Mouse (Mus musculus) MEL (cell line): Measurements from ENCODE around the gene Rnf152. TPM values are rescaled to one million over a fixed set of nuclear protein-coding genes. Genes with fewer than 3 reads are reported as not detected.

Experiments
- DNase-seq: peaks from one replicate; pipeline ENCODE4 v3.0.0; 2011; ENCODE audit warnings: low read depth, low spot score
- H3K27ac ChIP-seq: 2 replicates; pipeline ENCODE4 v1.5.1; 2012; ENCODE audit warnings: low read depth, mild to moderate bottlenecking, control low read depth, low read length, moderate library complexity; ENCODE audit not compliant: control insufficient read depth
- H3K27me3 ChIP-seq, 2 experiments: fragments of 150-350 bp in 1 of 2; sonication (generic) in 1 of 2; 2 replicates each; pipeline ENCODE4 v1.6.1; 2012; ENCODE audit warnings: low read length in 2 of 2, mild to moderate bottlenecking in 2 of 2, improper control_type of control experiment in 1 of 2, moderate library complexity in 1 of 2; ENCODE audit not compliant: insufficient read depth in 2 of 2, control insufficient read depth in 1 of 2
- H3K36me3 ChIP-seq, 2 experiments: 2 replicates each; pipeline ENCODE4 v1.6.1; 2012 to 2014; ENCODE audit warnings: low read length in 2 of 2, improper control_type of control experiment in 1 of 2, inconsistent platforms in 1 of 2, mild to moderate bottlenecking in 1 of 2; ENCODE audit not compliant: insufficient read depth in 2 of 2, control insufficient read depth in 1 of 2
- H3K4me1 ChIP-seq, 2 experiments: fragments of 150-350 bp in 1 of 2; sonication (generic) in 1 of 2; 2 replicates each; pipeline ENCODE4 v1.6.1; 2012; ENCODE audit warnings: low read length in 2 of 2, improper control_type of control experiment in 1 of 2, mild to moderate bottlenecking in 1 of 2; ENCODE audit not compliant: insufficient read depth in 2 of 2, control insufficient read depth in 1 of 2
- H3K4me3 ChIP-seq, 2 experiments: fragments of 150-350 bp in 1 of 2; sonication (generic) in 1 of 2; 2 replicates each; pipeline ENCODE4 v1.5.1; 2012; ENCODE audit warnings: low read depth in 2 of 2, low read length in 2 of 2, mild to moderate bottlenecking in 2 of 2, moderate library complexity in 2 of 2, control low read depth in 1 of 2, improper control_type of control experiment in 1 of 2; ENCODE audit not compliant: control insufficient read depth in 1 of 2, insufficient read depth in 1 of 2
- H3K79me2 ChIP-seq: 2 replicates; pipeline ENCODE4 v1.6.1; 2012; ENCODE audit warnings: mild to moderate bottlenecking, low read length, moderate library complexity; ENCODE audit not compliant: control insufficient read depth, poor library complexity, insufficient read depth
- H3K9ac ChIP-seq: 2 replicates; pipeline ENCODE4 v1.6.1; 2012; ENCODE audit warnings: low read depth, mild to moderate bottlenecking, control low read depth, low read length, moderate library complexity; ENCODE audit not compliant: control insufficient read depth, poor library complexity, severe bottlenecking
- H3K9me3 ChIP-seq: fragments of 150-350 bp; sonication (generic); replicated peaks from 2 replicates; pipeline ENCODE4 v1.6.1; 2012; ENCODE audit warnings: mild to moderate bottlenecking, low read length, improper control_type of control experiment, moderate library complexity; ENCODE audit not compliant: insufficient read depth
- CHD1 ChIP-seq: IDR thresholded peaks from 2 replicates; pipeline ENCODE4 v1.6.1; 2012; ENCODE audit warnings: low read depth, mild to moderate bottlenecking, inconsistent platforms, low read length, improper control_type of control experiment
- CHD2 ChIP-seq: IDR thresholded peaks from 2 replicates; pipeline ENCODE4 v1.6.1; 2011; ENCODE audit warnings: low read length, improper control_type of control experiment
- CTCF ChIP-seq, 3 experiments: IDR thresholded peaks in 2 of 3; conservative IDR thresholded peaks in 1 of 3; 2 replicates each; pipeline ENCODE4 v1.5.1; 2011 to 2012; ENCODE audit warnings: low read length in 3 of 3, low read depth in 2 of 3, mild to moderate bottlenecking in 2 of 3, improper control_type of control experiment in 1 of 3, inconsistent platforms in 1 of 3, mixed read lengths in 1 of 3, moderate library complexity in 1 of 3; ENCODE audit not compliant: control insufficient read depth in 1 of 3, insufficient read depth in 1 of 3, poor library complexity in 1 of 3, severe bottlenecking in 1 of 3
- E2F4 ChIP-seq: IDR thresholded peaks from 2 replicates; pipeline ENCODE4 v1.6.1; 2011; ENCODE audit warnings: low read depth, low read length, improper control_type of control experiment, borderline replicate concordance
- EP300 ChIP-seq, 2 experiments: IDR thresholded peaks; 2 replicates each; pipeline ENCODE4 v1.6.1; 2011; ENCODE audit warnings: improper control_type of control experiment in 2 of 2, low read length in 2 of 2, low read depth in 1 of 2, mild to moderate bottlenecking in 1 of 2
- ETS1 ChIP-seq: IDR thresholded peaks from 2 replicates; pipeline ENCODE4 v1.6.1; 2012; ENCODE audit warnings: low read depth, mild to moderate bottlenecking, inconsistent platforms, low read length, improper control_type of control experiment, moderate library complexity
- HCFC1 ChIP-seq: IDR thresholded peaks from 2 replicates; pipeline ENCODE4 v1.6.1; 2012; ENCODE audit warnings: low read depth, mild to moderate bottlenecking, inconsistent platforms, low read length, improper control_type of control experiment, moderate library complexity
- KAT2A ChIP-seq: conservative IDR thresholded peaks from 2 replicates; pipeline ENCODE4 v1.6.1; 2012; ENCODE audit warnings: low read depth, low read length, improper control_type of control experiment, inconsistent platforms
- MAX ChIP-seq: IDR thresholded peaks from 2 replicates; pipeline ENCODE4 v1.6.1; 2011; ENCODE audit warnings: low read length, improper control_type of control experiment
- MAZ ChIP-seq: IDR thresholded peaks from 2 replicates; pipeline ENCODE4 v1.6.1; 2012; ENCODE audit warnings: low read depth, mild to moderate bottlenecking, inconsistent platforms, low read length, improper control_type of control experiment
- MYC ChIP-seq: IDR thresholded peaks from 2 replicates; pipeline ENCODE4 v1.6.1; 2011; ENCODE audit warnings: low read depth, mild to moderate bottlenecking, low read length, improper control_type of control experiment, moderate library complexity
- NELFE ChIP-seq: IDR thresholded peaks from 2 replicates; pipeline ENCODE4 v1.6.1; 2011; ENCODE audit warnings: low read depth, low read length, improper control_type of control experiment
- POLR2A ChIP-seq, 2 experiments: IDR thresholded peaks; 2 replicates each; pipeline ENCODE4 v1.6.1; 2011 to 2012; ENCODE audit warnings: low read length in 2 of 2, mild to moderate bottlenecking in 2 of 2, control low read depth in 1 of 2, improper control_type of control experiment in 1 of 2, low read depth in 1 of 2, moderate library complexity in 1 of 2; ENCODE audit not compliant: control insufficient read depth in 1 of 2, insufficient read depth in 1 of 2, poor library complexity in 1 of 2
- POLR2AphosphoS2 ChIP-seq: IDR thresholded peaks from 2 replicates; pipeline ENCODE4 v1.6.1; 2011; ENCODE audit warnings: low read length, improper control_type of control experiment
- POLR2AphosphoS5 ChIP-seq: IDR thresholded peaks from 2 replicates; pipeline ENCODE4 v1.6.1; 2012; ENCODE audit warnings: low read depth, borderline replicate concordance, mild to moderate bottlenecking, inconsistent platforms, low read length, moderate library complexity, mixed read lengths
- RAD21 ChIP-seq: IDR thresholded peaks from 2 replicates; pipeline ENCODE4 v1.6.1; 2011; ENCODE audit warnings: mild to moderate bottlenecking, low read depth, low read length, improper control_type of control experiment
- SIN3A ChIP-seq: IDR thresholded peaks from 2 replicates; pipeline ENCODE4 v1.6.1; 2012; ENCODE audit warnings: low read length, improper control_type of control experiment, inconsistent platforms
- SMC3 ChIP-seq: IDR thresholded peaks from 2 replicates; pipeline ENCODE4 v1.6.1; 2011; ENCODE audit warnings: low read depth, low read length, improper control_type of control experiment
- TAL1 ChIP-seq: IDR thresholded peaks from 2 replicates; pipeline ENCODE4 v1.6.1; 2012; ENCODE audit warnings: mild to moderate bottlenecking, inconsistent platforms, low read length, moderate library complexity, mixed read lengths
- UBTF ChIP-seq: IDR thresholded peaks from 2 replicates; pipeline ENCODE4 v1.6.1; 2012; ENCODE audit warnings: low read depth, mild to moderate bottlenecking, inconsistent platforms, low read length, improper control_type of control experiment, moderate library complexity, borderline replicate concordance; ENCODE audit not compliant: insufficient read depth
- USF1 ChIP-seq: IDR thresholded peaks from 2 replicates; pipeline ENCODE4 v1.6.1; 2014; ENCODE audit warnings: low read depth, mild to moderate bottlenecking, inconsistent platforms, low read length, improper control_type of control experiment, moderate library complexity
- USF2 ChIP-seq, 2 experiments: IDR thresholded peaks; 2 replicates each; pipeline ENCODE4 v1.6.1; 2011 to 2012; ENCODE audit warnings: improper control_type of control experiment in 2 of 2, low read length in 2 of 2, borderline replicate concordance in 1 of 2, inconsistent platforms in 1 of 2, low read depth in 1 of 2, mild to moderate bottlenecking in 1 of 2; ENCODE audit not compliant: insufficient read depth in 1 of 2
- ZC3H11A ChIP-seq: IDR thresholded peaks from 2 replicates; pipeline ENCODE4 v1.6.1; 2012; ENCODE audit warnings: low read depth, mild to moderate bottlenecking, inconsistent platforms, low read length, improper control_type of control experiment
- ZKSCAN1 ChIP-seq: IDR thresholded peaks from 2 replicates; pipeline ENCODE4 v1.6.1; 2012; ENCODE audit warnings: low read depth, mild to moderate bottlenecking, inconsistent platforms, low read length, improper control_type of control experiment, moderate library complexity
- ZNF384 ChIP-seq: IDR thresholded peaks from 2 replicates; pipeline ENCODE4 v1.6.1; 2012; ENCODE audit warnings: low read depth, mild to moderate bottlenecking, inconsistent platforms, low read length, improper control_type of control experiment
- polyA plus RNA-seq, 2 experiments: library from polyadenylated mRNA; stranded (reverse) in 1 of 2; unstranded in 1 of 2; fragments of >175 nt in 1 of 2; fragments of >200 nt in 1 of 2; gene quantifications; 2 replicates each; pipeline versions ENCODE4 v1.2.1 to v1.2.4; 2012; ENCODE audit warnings: low replicate concordance in 2 of 2, low read depth in 1 of 2; ENCODE audit not compliant: insufficient read length in 2 of 2, insufficient read depth in 1 of 2, missing spikeins in 1 of 2
- total RNA-seq: library from RNA; depleted of rRNA; stranded (reverse); fragments of 300-350 nt; gene quantifications from 2 replicates; pipeline ENCODE4 v1.2.3, GENCODE M21; 2012

The Rnf152 gene
- total and polyA plus RNA-seq, 3 experiments = not detected

GRCm38 (mm10) chr1:105302164-105302563, 54.3 kb downstream of the Rnf152 start:
- TF ChIP-seq KAT2A = no peak
- no peak for TF ChIP-seq CHD1
- no peak for TF ChIP-seq MAX
- TF ChIP-seq SMC3 = no peak
- no peak for TF ChIP-seq POLR2AphosphoS5
- no peak for TF ChIP-seq HCFC1
- no peak for TF ChIP-seq USF1
- no peak for TF ChIP-seq SIN3A
- no peak for TF ChIP-seq ZNF384
- TF ChIP-seq CHD2 = no peak
- TF ChIP-seq USF2 (IDR thresholded peaks at IDR 0.05; ENCODE audit: borderline replicate concordance in 1 of 2, insufficient read depth in 1 of 2, low read depth in 1 of 2, low read length in 2 of 2) = no peak
- no peak for TF ChIP-seq CTCF (IDR thresholded peaks at IDR 0.05 in 2 of 3, conservative IDR thresholded peaks at IDR 0.05 in 1 of 3; ENCODE audit: control insufficient read depth in 1 of 3, insufficient read depth in 1 of 3, low read depth in 2 of 3, low read length in 3 of 3, poor library complexity in 1 of 3, severe bottlenecking in 1 of 3)
- no peak for TF ChIP-seq MYC
- no peak for TF ChIP-seq TAL1
- TF ChIP-seq E2F4 = no peak
- TF ChIP-seq EP300 (IDR thresholded peaks at IDR 0.05; ENCODE audit: low read depth in 1 of 2, low read length in 2 of 2) = no peak
- Histone ChIP-seq H3K27me3 (no peaks in the 10 kb centered on the region), H3K36me3 (no peaks in the 10 kb centered on the region), H3K4me1 (no peaks in the 10 kb centered on the region), H3K9ac (no peak overlapping the region), H3K9me3 (no peaks in the 10 kb centered on the region), H3K4me3 (no peak overlapping the region), H3K79me2 (no peaks in the 10 kb centered on the region), H3K27ac (no peak overlapping the region)
- DNase-seq = no peak

- no peaks in the 10 kb centered on the region for H3K36me3 ChIP-seq
- no peak for DNase-seq
- no peaks in the 10 kb centered on the region for H3K79me2 ChIP-seq
- TF ChIP-seq NELFE (no peak), POLR2AphosphoS2 (no peak), MAZ (no peak), USF1 (no peak), EP300 (IDR thresholded peaks at IDR 0.05; ENCODE audit: low read depth in 1 of 2, low read length in 2 of 2) (no peak), RAD21 (no peak), ZKSCAN1 (no peak), SMC3 (no peak), ETS1 (no peak), USF2 (IDR thresholded peaks at IDR 0.05; ENCODE audit: borderline replicate concordance in 1 of 2, insufficient read depth in 1 of 2, low read depth in 1 of 2, low read length in 2 of 2) (no peak), ZC3H11A (no peak), POLR2A (IDR thresholded peaks at IDR 0.05; ENCODE audit: control insufficient read depth in 1 of 2, insufficient read depth in 1 of 2, low read depth in 1 of 2, low read length in 2 of 2, poor library complexity in 1 of 2) (no peak), UBTF (no peak), CHD1 (no peak)
- no peak overlapping the region for H3K4me3 ChIP-seq
- no peak overlapping the region for H3K27ac ChIP-seq
- no peaks in the 10 kb centered on the region for H3K4me1 ChIP-seq
- H3K9me3 ChIP-seq = no peaks in the 10 kb centered on the region
- no peaks in the 10 kb centered on the region for H3K27me3 ChIP-seq
- H3K9ac ChIP-seq = no peak overlapping the region
Measured at GRCm38 (mm10) chr1:105301764-105302163, 54.7 kb downstream of the Rnf152 start.
